ENCODE assay signal across 7 mouse cellular contexts in genomic region chr10:81626994-81627835, GRCm38 (mm10). TPM values are rescaled to one million over a fixed set of nuclear protein-coding genes. Genes with fewer than 3 reads are reported as not detected.
DNase-seq lines count a peak whose midpoint lies in the region; ATAC-seq and TF ChIP-seq lines count a peak whose summit lies in the region.

Sirt6 (minus strand) TSS chr10:81627797.

- H3K9ac ChIP-seq in intestine, postnatal 0 days (ENCODE audit: low read depth, low read length), result peak within 1 kb of the TSS; percentile 62
- H3K9ac ChIP-seq in midbrain, embryonic 12.5 days (replicated peaks), result peak within 1 kb of the TSS; percentile 71

- peak; percentile 93 for DNase-seq in adrenal gland, adult 8-10 months
- peak; percentile 91 for DNase-seq in embryo, embryonic 9.5 days (ENCODE audit: extremely low spot score)
- peak; percentile 61 for DNase-seq in gonadal fat pad, adult 2 months (ENCODE audit: low read depth)
- peak; percentile 93 for DNase-seq in left cerebral cortex, postnatal 4 days

- peaks cover 8% of the 10 kb centered on the region; the same call in 1 of the 2 replicates for H3K4me1 ChIP-seq in intestine, postnatal 0 days (replicated peaks; ENCODE audit: control insufficient read depth, insufficient read depth, low read length)
- H3K4me1 ChIP-seq in midbrain, embryonic 12.5 days, result peaks cover 20% of the 10 kb centered on the region
- peaks cover 15% of the 10 kb centered on the region for H3K4me1 ChIP-seq in small intestine, adult 2 months (ENCODE audit: control insufficient read depth, insufficient read depth, insufficient read length, low read length)

- TF ChIP-seq CTCF in intestine, postnatal 0 days (IDR thresholded peaks at IDR 0.05; ENCODE audit: low read depth), result no peak
- 0 out of 2 replicates have a peak, but pooled peaks have one; percentile 7 for TF ChIP-seq CTCF in small intestine, adult 2 months (IDR thresholded peaks at IDR 0.05; ENCODE audit: extremely low read depth, insufficient read length, insufficient replicate concordance, low read depth, low read length)

- H3K4me2 ChIP-seq in intestine, postnatal 0 days (replicated peaks; ENCODE audit: low read depth), result peak within 1 kb of the TSS; percentile 83
- H3K4me2 ChIP-seq in midbrain, embryonic 12.5 days (replicated peaks), result peak within 1 kb of the TSS; percentile 80

- no peaks in the 10 kb centered on the region for H3K27me3 ChIP-seq in intestine, postnatal 0 days (replicated peaks; ENCODE audit: control insufficient read depth, insufficient read depth, low read length)
- H3K27me3 ChIP-seq in midbrain, embryonic 12.5 days, result 0 out of 2 replicates have a peak, but pooled peaks cover 16% of the 10 kb centered on the region
- no peaks in the 10 kb centered on the region for H3K27me3 ChIP-seq in small intestine, adult 2 months (ENCODE audit: control insufficient read depth, insufficient read depth, low read length)

- H3K9me3 ChIP-seq in intestine, postnatal 0 days (ENCODE audit: control insufficient read depth), result no peaks in the 10 kb centered on the region
- H3K9me3 ChIP-seq in midbrain, embryonic 12.5 days, result no peaks in the 10 kb centered on the region

- H3K4me3 ChIP-seq in intestine, postnatal 0 days (ENCODE audit: low read depth, low read length), result peak within 1 kb of the TSS; percentile 72
- peak within 1 kb of the TSS; percentile 65 for H3K4me3 ChIP-seq in midbrain, embryonic 12.5 days
- H3K4me3 ChIP-seq in small intestine, adult 2 months (ENCODE audit: low read depth, low read length), result peak within 1 kb of the TSS; percentile 85

- 4% methylated on average over 40 of the region's 40 CpGs for WGBS in intestine, postnatal 0 days
- WGBS in midbrain, embryonic 12.5 days, result 6% methylated on average over 40 of the region's 40 CpGs
- WGBS in small intestine, adult 2 months, result 3% methylated on average over 40 of the region's 40 CpGs

- peak within 1 kb of the TSS; percentile 91 for H3K27ac ChIP-seq in intestine, postnatal 0 days (ENCODE audit: low read depth, low read length)
- peak within 1 kb of the TSS; percentile 85 for H3K27ac ChIP-seq in midbrain, embryonic 12.5 days (replicated peaks)
- peak within 1 kb of the TSS; percentile 88 for H3K27ac ChIP-seq in small intestine, adult 2 months (ENCODE audit: insufficient read depth, low read depth, low read length)

- peak; percentile 90 for ATAC-seq in intestine, postnatal 0 days
- peak; percentile 87 for ATAC-seq in midbrain, embryonic 12.5 days (ENCODE audit: low FRiP score, low read depth)

- intact Hi-C loops in left cerebral cortex, postnatal 4 days (cut with DNase I), result no loop called here

- peaks cover 16% of the 10 kb centered on the region for H3K36me3 ChIP-seq in intestine, postnatal 0 days (ENCODE audit: control insufficient read depth, insufficient read depth)
- H3K36me3 ChIP-seq in midbrain, embryonic 12.5 days, result peaks cover 34% of the 10 kb centered on the region
- peaks cover 5% of the 10 kb centered on the region; the same call in 1 of the 2 replicates for H3K36me3 ChIP-seq in small intestine, adult 2 months (ENCODE audit: control insufficient read depth, insufficient read depth, low read length)

- peak; percentile 60; the same call in 1 of the 2 replicates for TF ChIP-seq POLR2A in small intestine, adult 2 months (IDR thresholded peaks at IDR 0.05; ENCODE audit: low read depth, low read length)

RNA-seq across cellular contexts. Expression of gene Sirt6, which starts in this region (rescaled TPM):
- total RNA-seq in adrenal gland, adult 8-10 months (2022), result 10 to 100 TPM; 14.7 to 34.5 (median 26.5) TPM
- polyA plus RNA-seq in gonadal fat pad, adult 2 months (2012; rRNA removed), result 27.7 and 28.5 TPM in 2 replicates
- polyA plus RNA-seq in intestine, postnatal 0 days (2015; fragmentation: Nextera tagmentation; extraction: Ambion mirVana), result 13.5 and 13.9 TPM in 2 replicates
- 10 to 100 TPM; 37.4 to 38.1 TPM for total RNA-seq in left cerebral cortex, postnatal 4 days (2021)
- 52.8 and 54.1 TPM in 2 replicates for polyA plus RNA-seq in midbrain, embryonic 12.5 days (2016; fragmentation: Nextera tagmentation; extraction: Ambion mirVana)
- 16.4 and 34.7 TPM in 2 replicates for polyA plus RNA-seq in small intestine, adult 2 months (2012; rRNA removed)

Comparison
In these comparisons a context has a peak if more than half of its experiments do, and no peak if none do; other contexts are left out.
1. Peak in every context shown above with its lines: DNase-seq, ATAC-seq, H3K4me3 ChIP-seq and H3K27ac ChIP-seq.